Comparison of ENCODE assay signal across 17 mouse cellular contexts in the genomic region with DNA sequence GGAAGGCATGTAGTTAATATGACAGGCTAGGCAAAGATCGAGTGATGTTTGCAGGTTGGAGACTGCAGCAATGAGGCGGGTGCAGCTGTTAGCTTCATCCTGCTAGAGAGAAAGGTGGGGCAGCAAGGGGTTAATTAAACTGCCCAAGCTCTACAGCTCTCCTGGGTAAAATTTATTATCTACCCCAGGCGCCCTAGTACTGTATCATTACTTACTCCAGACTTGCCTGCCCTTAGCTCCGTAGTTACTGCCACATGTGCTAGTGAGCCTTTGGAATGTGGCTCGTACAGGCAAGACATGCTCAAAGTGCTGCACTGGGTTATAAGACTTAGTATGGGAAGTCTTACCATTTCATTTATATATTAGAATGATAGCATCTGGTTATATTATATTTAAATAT. TPM values are rescaled to one million over a fixed set of nuclear protein-coding genes. Genes with fewer than 3 reads are reported as not detected.
A peak's percentile ranks its signal among the peaks of the same experiment; 100 is the strongest.
DNase-seq lines count a peak whose midpoint lies in the region; ATAC-seq lines count a peak whose summit lies in the region.
"Had no signal": no experiment of that assay in that cellular context is flagged by ENCODE, and none has a peak within 500 bp of the region (broad histone marks: within the 10 kb centered on the region; RNA-seq: fewer than 3 reads in every experiment).

No protein-coding gene starts in this region.

- no peak overlapping the region for H3K27ac ChIP-seq in intestine, embryonic 15.5 days
- H3K27ac ChIP-seq: embryonic facial prominence, embryonic 13.5 days had no signal

- H3K36me3 ChIP-seq in intestine, embryonic 15.5 days = no peaks in the 10 kb centered on the region

- no peaks in the 10 kb centered on the region for H3K27me3 ChIP-seq in intestine, embryonic 15.5 days (replicated peaks)
- H3K27me3 ChIP-seq: embryonic facial prominence, embryonic 13.5 days had no signal

- no peak overlapping the region for H3K4me2 ChIP-seq in intestine, embryonic 15.5 days (replicated peaks)
- H3K4me2 ChIP-seq: embryonic facial prominence, embryonic 13.5 days; heart, embryonic 11.5 days; lung, embryonic 14.5 days had no signal

- no peaks in the 10 kb centered on the region for H3K9me3 ChIP-seq in intestine, embryonic 15.5 days
- H3K9me3 ChIP-seq: embryonic facial prominence, embryonic 13.5 days had no signal

- peak; percentile 71 for ATAC-seq in intestine, embryonic 15.5 days
- no peak for ATAC-seq in monocyte, adult 5-6 weeks (replicated peaks; ENCODE audit: insufficient number of reproducible peaks, low FRiP score, low TSS enrichment, poor library complexity, severe bottlenecking)
- ATAC-seq: midbrain, embryonic 16.5 days had no signal

- peak; percentile 18 for DNase-seq in kidney, postnatal 14 days
- DNase-seq in kidney, postnatal 10 days = no peak
- peak; percentile 14 for DNase-seq in embryo, embryonic 11.5 days (ENCODE audit: low read depth, low spot score)
- peak; percentile 71 for DNase-seq in mesoderm, embryonic 11.5 days (ENCODE audit: low read depth, low spot score)
- DNase-seq in adrenal gland, adult 18-20 months (ENCODE audit: low spot score in 2 of 2) = no peak
- no peak for DNase-seq in right cerebral cortex, postnatal 4 days
- DNase-seq: adrenal gland, postnatal 25 days; cerebellum, adult 9-10 months; gastrocnemius, postnatal 36 days; heart, postnatal 36 days; lung, embryonic 14.5 days; thymus, postnatal 4 days had no signal

- no peak overlapping the region for H3K9ac ChIP-seq in intestine, embryonic 15.5 days
- H3K9ac ChIP-seq: embryonic facial prominence, embryonic 13.5 days; lung, embryonic 14.5 days had no signal

- H3K4me1 ChIP-seq in intestine, embryonic 15.5 days (replicated peaks) = 0 out of 2 replicates have a peak, but pooled peaks cover 6% of the 10 kb centered on the region

- 29% methylated on average over 5 of the region's 5 CpGs for WGBS in intestine, embryonic 15.5 days

- no peak overlapping the region for H3K4me3 ChIP-seq in intestine, embryonic 15.5 days (replicated peaks)
- H3K4me3 ChIP-seq: embryonic facial prominence, embryonic 13.5 days had no signal

RNA-seq across cellular contexts. Expression of gene Rab3gap2, which starts 12.4 kb away (rescaled TPM):
- 24.5 and 24.6 TPM in 2 replicates for polyA plus RNA-seq in intestine, embryonic 15.5 days (2015; fragmentation: Nextera tagmentation; extraction: Ambion mirVana)
- 36.1 to 43.1 TPM (median 36.5 TPM) in 3 replicates for total RNA-seq in monocyte, adult 5-6 weeks (2017)
- 10 to 100 TPM; 48.7 to 51.4 TPM for total RNA-seq in adrenal gland, adult 18-20 months (2021)

Comparison
In these comparisons a context has a peak if more than half of its experiments do, and no peak if none do; other contexts are left out.
1. DNase-seq: peak in kidney, postnatal 14 days (single experiment), embryo, embryonic 11.5 days (single experiment) and mesoderm, embryonic 11.5 days (single experiment); none in kidney, postnatal 10 days (single experiment), adrenal gland, adult 18-20 months (0 of 2) and right cerebral cortex, postnatal 4 days (single experiment).